Mouse (Mus musculus) T-helper 2 cell (primary cell): ENCODE data around the gene Insl6.

Experiments
- in situ Hi-C: fragments of 300-600 bp; cut with MboI, MseI; formaldehyde crosslinking; loops from one replicate; pipeline ENCODE4 v1.15.1; 2025; ENCODE audit warnings: high pct_unique_total_duplicates

Insl6 gene

GRCm38 (mm10) chr19:29356281-29356680 is 31.1 kb upstream of the Insl6 start:
- in situ Hi-C loops, result no loop called here

DNA sequence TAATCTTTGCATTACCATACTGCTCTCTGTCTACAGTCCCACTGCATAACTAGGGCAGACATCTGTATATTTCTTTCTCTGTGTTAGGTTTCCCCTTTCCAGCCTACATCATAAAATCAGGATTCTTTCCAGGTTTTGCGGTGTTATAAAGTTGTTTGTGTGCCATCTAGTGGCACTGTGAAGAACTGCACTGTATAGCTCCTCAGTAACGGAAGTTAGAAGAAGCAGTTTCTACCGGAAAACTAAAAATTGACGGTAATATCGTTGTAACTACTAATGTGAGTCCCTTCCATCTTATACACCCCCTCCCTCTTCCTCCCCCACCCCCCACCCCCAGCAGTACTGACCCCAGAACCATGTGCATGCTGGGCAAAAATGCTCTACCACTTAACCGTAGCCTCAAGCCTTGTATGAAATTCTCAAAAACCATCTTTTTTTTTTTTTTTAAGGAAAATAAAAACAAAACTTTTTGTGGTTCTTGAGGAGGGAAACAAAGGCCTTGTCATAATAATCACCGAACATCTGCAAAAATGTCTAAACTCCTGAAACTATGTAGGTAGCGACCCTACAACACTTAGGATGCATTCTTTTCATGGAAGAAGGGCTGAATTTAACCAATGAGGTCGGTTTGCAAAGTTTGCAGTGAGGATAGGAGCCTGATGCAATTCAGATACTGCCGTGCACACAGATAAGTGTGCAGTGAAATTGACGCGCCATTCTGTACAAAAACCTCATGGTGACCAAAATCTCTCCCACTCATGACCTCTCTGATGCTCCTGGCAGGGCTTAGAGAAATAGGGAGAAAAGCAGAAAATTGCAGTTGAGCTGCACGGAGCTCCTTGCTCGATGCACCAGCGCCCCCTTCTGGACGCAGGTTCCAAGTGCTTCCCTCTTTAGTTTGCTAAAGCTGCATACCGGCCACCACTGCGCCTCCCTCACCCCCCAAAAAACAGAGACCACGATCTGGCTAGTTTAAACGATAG is 30.0 kb upstream of the Insl6 start:
- in situ Hi-C loops, result loop anchor here (5.0 kb wide), 1 partner anchor 38 kb away; no protein-coding TSS in a partner anchor

- in situ Hi-C loops, result loop anchor here (5.0 kb wide), 1 partner anchor 34 kb away; no protein-coding TSS in a partner anchor
Measured at GRCm38 (mm10) chr19:29350991-29351390, 25.8 kb upstream of the Insl6 start.

GRCm38 (mm10) chr19:29345636-29346035 is 20.5 kb upstream of the Insl6 start:
- in situ Hi-C loops, result no loop called here

GRCm38 (mm10) chr19:29344868-29345267 is 19.7 kb upstream of the Insl6 start:
- in situ Hi-C loops, result no loop called here

GRCm38 (mm10) chr19:29342281-29342680 is 17.1 kb upstream of the Insl6 start:
- in situ Hi-C loops, result no loop called here

DNA sequence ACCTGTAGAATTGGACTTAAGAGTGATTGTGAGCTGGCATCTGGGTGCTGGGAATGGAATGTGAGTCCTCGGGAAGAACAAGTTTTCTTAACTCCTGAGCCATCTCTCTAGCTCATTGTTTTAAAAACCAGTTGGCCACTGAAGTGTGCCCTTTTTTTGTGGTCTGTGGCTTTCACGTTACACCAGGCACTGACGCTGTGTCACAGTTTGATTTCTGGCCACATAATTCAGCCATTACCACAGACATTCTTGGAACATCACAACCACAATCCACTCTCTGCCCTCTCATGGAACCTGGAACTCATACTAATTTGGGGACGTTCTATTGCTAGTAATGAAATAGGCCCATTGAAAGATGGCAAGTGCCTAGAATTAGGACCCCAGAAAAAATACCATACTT is 15.9 kb upstream of the Insl6 start:
- in situ Hi-C loops, result no loop called here

- in situ Hi-C loops, result no loop called here
Measured at GRCm38 (mm10) chr19:29336624-29337023, 11.5 kb upstream of the Insl6 start.

GRCm38 (mm10) chr19:29334068-29334745 is 9.1 kb upstream of the Insl6 start, which contains the start of gene Rln1:
Gene Rln1, minus strand, starts transcription at chr19:29334670.
- in situ Hi-C loops, result no loop called here

DNA sequence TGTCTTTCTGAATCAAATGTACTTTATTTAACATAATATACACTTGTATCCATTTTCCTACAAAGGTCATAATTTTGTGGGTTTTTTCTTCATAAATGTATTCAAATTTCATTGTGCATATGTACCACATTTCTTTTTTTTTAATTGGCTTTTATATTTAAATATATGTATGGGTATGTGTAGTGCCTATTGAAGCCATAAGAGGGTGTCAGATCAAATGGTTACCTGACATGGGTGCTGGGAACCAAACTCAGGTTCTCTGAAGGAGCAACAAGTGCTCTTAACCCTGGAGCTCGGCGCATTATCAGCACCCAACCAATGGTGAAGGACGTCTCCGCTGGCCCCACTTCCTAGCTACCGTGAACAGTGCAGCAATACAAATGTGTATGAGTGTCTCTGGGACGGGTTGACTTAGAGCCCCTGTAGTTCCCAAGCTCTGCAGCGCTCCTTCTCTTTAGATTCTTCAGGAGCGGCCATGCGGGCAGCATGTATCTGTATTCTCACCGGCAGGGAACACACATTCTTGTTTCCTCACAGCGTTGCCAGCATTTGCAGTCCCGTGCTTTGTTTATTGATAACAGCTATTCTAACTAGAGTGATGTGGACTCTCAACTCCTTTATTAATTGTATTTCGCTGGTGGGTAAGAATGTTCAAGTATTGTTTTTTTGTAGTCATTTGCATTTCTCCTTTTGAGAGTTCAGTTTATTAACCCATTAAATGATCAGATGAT is 1.8 kb upstream of the Insl6 start:
- in situ Hi-C loops, result no loop called here

- in situ Hi-C loops, result no loop called here
Measured at GRCm38 (mm10) chr19:29326396-29326795, 1.2 kb upstream of the Insl6 start.

- in situ Hi-C loops, result no loop called here
Measured at GRCm38 (mm10) chr19:29325852-29326180, 660 bp upstream of the Insl6 start.

- in situ Hi-C loops, result no loop called here
Measured at GRCm38 (mm10) chr19:29323416-29324049, 1.6 kb downstream of the Insl6 start.

- in situ Hi-C loops, result loop anchor here (5.0 kb wide), 1 partner anchor 35 kb away; no protein-coding TSS in a partner anchor
Measured at GRCm38 (mm10) chr19:29312661-29313060, 12.5 kb downstream of the Insl6 start.

DNA sequence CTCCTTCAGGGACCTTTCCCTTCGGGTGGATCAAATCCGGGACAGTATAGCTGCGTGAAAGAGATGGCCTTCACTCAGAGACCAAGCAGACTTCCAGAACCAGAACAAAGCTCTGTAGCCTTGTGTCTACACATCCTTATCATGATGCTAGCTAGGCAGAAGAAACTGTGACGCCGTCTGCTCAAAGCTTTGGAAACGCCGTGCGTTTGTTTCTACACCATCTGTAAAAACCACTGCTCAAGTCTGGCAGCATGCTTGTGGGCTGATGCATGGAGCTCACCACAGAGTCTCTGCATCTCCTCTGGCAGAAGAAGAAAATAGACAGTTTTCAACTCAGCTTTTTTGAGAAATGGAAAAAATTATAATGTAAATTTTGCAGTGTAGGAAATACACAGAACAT is 13.4 kb downstream of the Insl6 start:
- in situ Hi-C loops, result loop anchor here (5.0 kb wide), 1 partner anchor 34 kb away; no protein-coding TSS in a partner anchor

GRCm38 (mm10) chr19:29308832-29309231 is 16.3 kb downstream of the Insl6 start:
- in situ Hi-C loops, result no loop called here

- in situ Hi-C loops, result no loop called here
Measured at GRCm38 (mm10) chr19:29302119-29302518, 23.0 kb downstream of the Insl6 start.

- in situ Hi-C loops, result no loop called here
Measured at GRCm38 (mm10) chr19:29300919-29301318, 24.2 kb downstream of the Insl6 start.

- in situ Hi-C loops, result loop anchor here (25.0 kb wide), 1 partner anchor 1885 kb away; no protein-coding TSS in a partner anchor
Measured at GRCm38 (mm10) chr19:29297366-29297765, 27.8 kb downstream of the Insl6 start.

DNA sequence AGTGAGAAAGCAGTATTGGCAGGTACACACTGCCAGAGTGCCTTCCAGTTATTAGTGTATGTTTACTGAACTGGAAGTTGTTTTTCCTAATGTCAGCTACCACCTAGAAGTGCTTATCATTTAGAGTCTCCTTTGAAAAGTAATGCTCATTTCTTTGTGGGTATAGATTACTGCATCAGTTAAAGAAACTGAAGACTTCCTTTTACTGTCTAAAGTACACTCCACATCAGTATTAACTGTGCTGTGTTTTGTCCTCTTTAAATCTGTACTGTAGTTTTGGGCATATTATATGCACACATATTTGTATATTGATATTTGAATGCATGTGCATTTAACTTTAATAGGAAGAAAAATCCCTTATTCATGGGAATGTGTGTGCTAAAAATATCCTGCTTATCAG is 29.0 kb downstream of the Insl6 start:
- in situ Hi-C loops, result loop anchor here (25.0 kb wide), 1 partner anchor 1884 kb away; no protein-coding TSS in a partner anchor

DNA sequence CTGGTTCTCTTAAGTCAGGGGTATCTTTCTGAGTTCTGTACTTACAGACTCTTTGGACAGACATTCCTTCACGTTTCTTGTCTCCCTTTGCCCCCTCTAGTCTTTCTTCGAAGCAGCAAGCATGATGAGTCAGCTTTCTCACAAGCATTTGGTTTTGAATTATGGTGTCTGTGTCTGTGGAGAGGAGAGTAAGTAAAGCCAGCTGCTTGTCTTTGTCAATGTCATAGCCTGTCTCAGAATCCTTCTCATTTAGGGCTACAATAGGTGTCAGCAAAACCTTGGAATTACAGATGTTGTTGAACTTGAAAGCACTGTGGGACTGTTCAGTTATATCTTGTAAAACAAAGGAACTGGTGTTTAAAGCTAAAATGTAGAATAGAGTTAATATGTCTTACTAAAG is 30.4 kb downstream of the Insl6 start:
- in situ Hi-C loops, result loop anchor here (25.0 kb wide), 1 partner anchor 1882 kb away; no protein-coding TSS in a partner anchor
